Mouse (Mus musculus) embryo, embryonic 10 days (tissue): ENCODE measurements around the gene Macrod2.

Experiments used
- DNase-seq: peaks from one replicate; pipeline ENCODE4 v3.0.0-alpha.2; 2015; ENCODE audit warnings: low spot score

The Macrod2 gene

GRCm38 (mm10) chr2:141078221-141078620 lies 683.1 kb downstream of the Macrod2 start:
- DNase-seq, result no peak

DNA sequence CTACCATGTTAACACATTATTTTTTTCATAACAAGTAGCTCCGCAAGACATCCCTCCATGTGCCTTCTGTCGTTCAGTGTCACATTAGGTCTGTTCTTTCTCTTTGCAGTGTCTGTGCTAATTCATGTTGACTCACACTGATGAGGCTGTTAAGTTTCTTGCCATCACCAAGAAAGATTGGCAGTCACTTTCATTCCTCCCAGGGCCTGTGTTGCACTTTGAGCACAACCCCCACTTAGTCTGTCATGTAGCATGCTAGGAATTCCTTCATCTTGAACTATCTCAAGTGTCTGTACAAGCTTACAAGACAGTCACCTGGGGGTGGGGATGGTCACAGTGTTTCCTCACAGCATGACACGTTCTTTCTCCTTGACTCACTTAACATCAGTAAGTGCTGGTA lies 696.2 kb downstream of the Macrod2 start:
- DNase-seq, result peak; percentile 47

DNA sequence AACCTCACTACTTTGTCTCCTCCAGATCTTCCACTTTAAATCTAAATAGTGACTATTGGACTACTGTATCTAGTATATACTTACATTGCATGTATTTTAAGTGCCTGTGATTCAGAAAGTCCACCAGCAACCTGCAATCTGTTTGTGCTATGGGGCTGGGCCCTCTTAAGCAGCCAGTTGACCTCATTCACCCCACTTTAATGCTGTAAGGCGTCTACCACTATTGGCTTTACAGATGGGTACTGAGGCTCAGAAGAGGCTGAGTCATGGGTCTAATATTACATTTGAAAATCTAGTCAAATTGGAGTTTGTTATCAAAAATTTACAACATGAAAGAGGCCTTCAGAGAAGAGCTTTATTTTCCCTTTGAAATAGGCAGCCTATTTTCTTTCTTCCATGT lies 722.5 kb downstream of the Macrod2 start:
- no peak for DNase-seq

DNA sequence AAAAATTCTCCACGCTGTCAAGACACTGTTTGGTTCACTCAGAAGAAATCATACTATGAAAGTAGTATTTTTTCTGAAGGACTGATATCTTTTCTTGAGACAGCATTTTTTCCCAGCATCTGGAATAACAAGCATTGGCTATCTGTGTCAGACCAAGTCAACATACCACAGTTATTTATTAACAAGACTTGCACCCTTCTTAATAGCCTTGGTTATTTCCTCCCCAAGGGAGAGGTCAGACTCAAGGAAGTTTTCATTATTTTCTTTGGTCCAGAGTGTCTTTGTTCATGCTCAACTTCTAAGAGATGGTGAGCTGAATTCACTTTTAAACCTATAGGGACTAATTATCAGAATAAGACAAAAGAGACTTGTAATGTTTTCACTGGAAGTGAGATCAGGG lies 728.8 kb downstream of the Macrod2 start:
- no peak for DNase-seq

DNA sequence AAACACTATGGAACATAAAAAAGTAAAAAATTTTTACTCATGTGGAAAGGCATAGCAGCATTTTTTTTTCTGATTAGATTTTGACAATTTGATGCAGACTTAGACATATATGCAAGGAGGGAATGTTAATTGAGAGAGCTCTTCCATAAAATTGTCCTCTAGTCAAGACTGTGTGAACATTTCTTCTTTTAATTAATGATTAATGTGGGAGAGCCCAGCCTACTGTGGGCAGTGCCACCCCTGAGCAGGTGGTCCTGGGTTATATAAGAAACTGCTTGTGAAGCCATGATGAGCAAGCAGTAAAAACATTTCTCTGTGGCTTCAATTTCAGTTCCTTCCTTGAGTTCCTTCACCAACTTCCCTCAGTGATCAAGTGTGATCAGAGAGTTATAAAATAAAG lies 730.5 kb downstream of the Macrod2 start:
- DNase-seq, result no peak

GRCm38 (mm10) chr2:141142266-141142665 lies 747.2 kb downstream of the Macrod2 start:
- DNase-seq, result no peak

GRCm38 (mm10) chr2:141152011-141152772 lies 757.1 kb downstream of the Macrod2 start:
- DNase-seq, result no peak

GRCm38 (mm10) chr2:141155972-141156371 lies 760.9 kb downstream of the Macrod2 start:
- DNase-seq, result no peak

GRCm38 (mm10) chr2:141156979-141157593 lies 762.0 kb downstream of the Macrod2 start:
- DNase-seq, result no peak

DNA sequence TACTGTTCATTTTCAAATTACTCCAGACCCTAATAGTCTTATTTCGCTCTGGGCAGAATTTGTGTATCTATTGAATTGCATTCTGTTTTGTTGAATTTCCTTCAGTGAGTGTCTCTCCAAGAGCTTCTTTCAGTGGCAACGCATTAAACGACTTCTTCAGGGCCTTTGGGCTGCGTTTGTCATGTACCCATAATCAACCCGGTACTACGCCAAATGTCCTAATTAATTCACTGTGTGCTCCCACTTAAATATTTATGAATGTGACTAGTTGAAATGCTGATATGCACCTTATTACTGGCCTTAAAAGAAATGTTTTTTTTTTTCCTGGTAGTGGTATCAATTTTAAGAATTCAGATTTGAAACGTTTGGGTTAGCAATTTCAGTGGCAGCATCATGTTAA lies 763.1 kb downstream of the Macrod2 start:
- no peak for DNase-seq

- DNase-seq, result no peak
These were observed 768.8 kb downstream of the Macrod2 start for GRCm38 (mm10) chr2:141163918-141164317.

DNA sequence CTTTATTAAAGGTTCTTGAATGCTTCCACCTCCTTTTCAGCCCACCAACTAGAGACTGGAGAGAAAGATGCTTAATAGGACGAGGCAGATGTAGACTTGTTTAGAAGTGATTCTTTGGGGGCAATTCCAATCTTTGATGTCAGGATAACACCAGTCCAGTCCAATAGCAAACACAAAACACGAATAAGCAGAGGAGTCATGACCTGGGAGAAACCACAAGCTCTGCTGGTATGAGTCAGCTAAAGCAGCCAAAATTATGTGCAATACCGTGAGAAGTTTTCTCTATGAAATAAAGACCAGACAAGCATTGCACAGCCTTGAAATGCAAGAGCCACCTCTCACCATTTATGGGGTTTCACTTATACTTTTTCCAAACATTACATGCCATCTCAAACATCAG lies 774.5 kb downstream of the Macrod2 start:
- DNase-seq, result no peak

- peak; percentile 61 for DNase-seq
These were observed 778.1 kb downstream of the Macrod2 start for GRCm38 (mm10) chr2:141173167-141173566.

DNA sequence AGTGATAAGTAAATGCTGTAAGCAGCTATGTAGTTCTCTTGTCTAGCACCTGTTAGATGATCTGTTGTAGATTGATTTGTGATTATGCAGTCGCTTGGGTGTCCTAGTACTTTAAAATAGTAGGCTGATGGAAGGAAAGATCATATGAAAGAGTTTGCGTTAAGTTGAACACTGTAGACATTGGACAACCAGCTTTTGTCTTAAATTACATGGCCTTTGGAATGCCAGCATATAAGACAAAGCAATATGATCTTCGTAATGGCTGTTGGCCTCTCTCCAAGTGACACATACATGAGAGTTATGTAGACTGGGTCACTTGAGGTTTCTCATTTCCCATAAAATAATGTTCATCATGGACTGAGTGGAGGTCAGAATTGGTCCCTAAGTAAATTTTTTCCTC lies 778.5 kb downstream of the Macrod2 start:
- DNase-seq, result no peak

GRCm38 (mm10) chr2:141180656-141181055 lies 785.5 kb downstream of the Macrod2 start:
- no peak for DNase-seq

DNA sequence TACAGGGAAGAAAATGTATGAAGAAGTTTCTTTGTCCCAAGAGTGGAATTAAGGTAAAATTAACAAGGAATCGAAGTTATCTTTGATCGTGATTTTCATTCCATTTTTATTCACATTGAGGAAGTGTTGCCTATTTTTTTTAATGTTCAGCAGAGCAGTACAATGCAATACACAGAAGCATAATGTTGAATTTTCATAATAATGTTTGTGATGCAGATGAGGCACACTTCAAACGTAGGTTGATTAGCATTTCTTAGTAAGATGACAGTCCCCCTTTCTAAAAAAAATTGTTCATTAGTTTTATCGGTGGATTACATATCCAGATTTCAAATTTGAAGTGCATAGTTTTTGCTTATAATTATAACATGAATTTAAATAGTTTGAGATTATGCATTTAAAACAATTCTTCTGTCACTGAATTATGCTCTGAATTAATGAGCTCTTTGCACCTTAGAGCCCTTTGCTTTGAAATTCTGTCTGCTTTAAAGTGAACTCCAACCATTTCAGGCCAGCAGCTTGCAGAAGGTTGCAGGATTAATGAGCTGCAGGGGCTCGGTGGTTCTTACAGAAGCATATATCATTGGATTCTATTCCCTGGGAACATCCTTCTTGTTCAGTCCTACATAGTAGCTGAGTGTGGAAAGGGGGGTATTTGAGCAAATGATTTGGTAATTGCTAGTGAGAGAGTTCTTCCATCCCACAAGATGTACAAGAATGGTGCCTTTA lies 787.1 kb downstream of the Macrod2 start:
- peak; percentile 18 for DNase-seq

GRCm38 (mm10) chr2:141194476-141194875 lies 799.4 kb downstream of the Macrod2 start:
- DNase-seq, result no peak

GRCm38 (mm10) chr2:141200481-141200880 lies 805.4 kb downstream of the Macrod2 start:
- DNase-seq, result no peak

- DNase-seq, result peak; percentile 46
These were observed 806.4 kb downstream of the Macrod2 start for GRCm38 (mm10) chr2:141201303-141202014.

DNA sequence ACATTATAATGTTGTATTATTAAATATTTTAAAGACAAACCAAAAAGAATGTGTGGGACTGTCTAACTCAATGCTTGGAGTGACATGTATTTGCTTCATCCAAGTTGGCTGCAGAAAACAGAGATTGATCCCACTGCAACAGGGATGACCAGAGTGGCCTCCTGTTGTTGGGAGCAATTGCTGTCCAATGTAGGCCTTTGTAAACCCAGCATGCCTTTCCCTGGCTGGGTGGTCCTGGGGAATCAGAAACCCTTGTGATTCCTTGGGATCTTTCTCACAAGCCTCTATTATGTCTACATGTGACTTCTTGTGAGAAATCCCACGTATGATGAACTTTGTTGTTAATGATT lies 806.9 kb downstream of the Macrod2 start:
- DNase-seq, result no peak

GRCm38 (mm10) chr2:141211346-141211745 lies 816.2 kb downstream of the Macrod2 start:
- no peak for DNase-seq

- no peak for DNase-seq
These were observed 817.2 kb downstream of the Macrod2 start for GRCm38 (mm10) chr2:141212291-141212690.

GRCm38 (mm10) chr2:141217490-141217889 lies 822.4 kb downstream of the Macrod2 start:
- DNase-seq, result no peak
